Mouse (Mus musculus) limb, embryonic 15.5 days (tissue): ENCODE results near the gene Mri1. TPM values are rescaled to one million over a fixed set of nuclear protein-coding genes. Genes with fewer than 3 reads are reported as not detected.
A peak's percentile ranks its signal among the peaks of the same experiment; 100 is the strongest.

Experiments
- ATAC-seq: fragments of 200-750 bp; cut with Nextera tagmentation; 2 replicates; pipeline ENCODE4 v1.8.0; 2017; ENCODE audit warnings: low read depth, moderate TSS enrichment; ENCODE audit not compliant: insufficient number of reproducible peaks, low FRiP score, low TSS enrichment
- H3K27ac ChIP-seq: fragments of 300-500 bp; sonication (generic); 2 replicates; pipeline ENCODE4 v1.5.1; 2015; ENCODE audit warnings: moderate library complexity, mild to moderate bottlenecking, inconsistent platforms
- H3K27me3 ChIP-seq: fragments of 300-500 bp; sonication (generic); 2 replicates; pipeline ENCODE4 v1.6.1; 2015; ENCODE audit warnings: inconsistent platforms
- H3K36me3 ChIP-seq: fragments of 300-500 bp; sonication (generic); 2 replicates; pipeline ENCODE4 v1.6.1; 2015; ENCODE audit warnings: inconsistent platforms
- H3K4me1 ChIP-seq: fragments of 300-500 bp; sonication (generic); 2 replicates; pipeline ENCODE4 v1.6.1; 2015; ENCODE audit warnings: inconsistent platforms
- H3K4me2 ChIP-seq: fragments of 300-500 bp; sonication (generic); 2 replicates; pipeline ENCODE4 v1.6.1; 2015; ENCODE audit warnings: mild to moderate bottlenecking, inconsistent platforms
- H3K4me3 ChIP-seq: fragments of 300-500 bp; sonication (generic); 2 replicates; pipeline ENCODE4 v1.5.1; 2015; ENCODE audit warnings: mild to moderate bottlenecking, inconsistent platforms
- H3K9ac ChIP-seq: fragments of 300-500 bp; sonication (generic); 2 replicates; pipeline ENCODE4 v1.6.1; 2015; ENCODE audit warnings: inconsistent platforms
- H3K9me3 ChIP-seq: fragments of 300-500 bp; sonication (generic); 2 replicates; pipeline ENCODE4 v1.6.1; 2016; ENCODE audit warnings: inconsistent platforms
- WGBS: fragments of 180-500 bp; shearing (Covaris S2); methylation state at CpG from one replicate; pipeline ENCODE4 v1.1.7; 2015; 5-methylcytosine and 5-hydroxymethylcytosine counted together
- polyA plus RNA-seq: library from polyadenylated mRNA; unstranded; fragments of >200 nt; fragmentation: Nextera tagmentation; extraction: Ambion mirVana; gene quantifications from 2 replicates; pipeline ENCODE4 v1.2.1, GENCODE M21; 2015

Gene Mri1
- polyA plus RNA-seq, 1 experiment from 2014 or later = 62.0 TPM

- 18% methylated on average over 10 of the region's 10 CpGs for WGBS
- Histone ChIP-seq H3K4me3 (peak overlapping the region; percentile 93), H3K36me3 (peaks cover 28% of the 10 kb centered on the region), H3K27ac (0 out of 2 replicates have a peak overlapping the region, but pooled peaks have one; percentile 78), H3K9ac (peak overlapping the region; percentile 96), H3K4me1 (peaks cover 24% of the 10 kb centered on the region), H3K9me3 (no peaks in the 10 kb centered on the region), H3K4me2 (peak overlapping the region; percentile 66), H3K27me3 (no peaks in the 10 kb centered on the region)
- ATAC-seq = no peak
Measured at GRCm38 (mm10) chr8:84235746-84236409, 21.2 kb downstream of the Mri1 start.

DNA sequence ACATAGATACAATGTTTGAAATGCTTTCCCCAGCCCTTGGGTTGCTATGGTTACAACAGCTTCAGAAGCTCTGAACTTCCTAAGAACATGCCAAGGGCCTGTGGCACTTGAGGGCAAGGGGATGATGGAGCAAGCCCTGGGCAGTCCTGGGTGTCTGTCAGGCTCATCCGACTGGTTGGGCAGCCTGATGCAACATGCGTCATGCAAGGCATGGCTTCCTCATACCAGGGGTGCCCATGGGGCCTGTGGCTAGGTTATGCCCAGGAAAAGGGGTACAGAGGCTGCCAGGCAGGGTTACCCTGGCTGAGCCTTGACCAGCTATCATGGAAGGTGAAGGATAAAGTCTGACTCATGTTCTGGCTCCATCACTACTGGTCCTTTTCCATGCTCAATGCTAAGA is 24.1 kb downstream of the Mri1 start:
- H3K27me3 ChIP-seq = no peaks in the 10 kb centered on the region
- H3K36me3 ChIP-seq = peaks cover 56% of the 10 kb centered on the region
- no peak overlapping the region for H3K9ac ChIP-seq
- H3K4me1 ChIP-seq = peaks cover 23% of the 10 kb centered on the region
- H3K4me3 ChIP-seq = no peak overlapping the region
- WGBS = 73% methylated on average over 2 of the region's 2 CpGs
- H3K4me2 ChIP-seq = no peak overlapping the region
- H3K27ac ChIP-seq = no peak overlapping the region
- ATAC-seq = no peak
- no peaks in the 10 kb centered on the region for H3K9me3 ChIP-seq

DNA sequence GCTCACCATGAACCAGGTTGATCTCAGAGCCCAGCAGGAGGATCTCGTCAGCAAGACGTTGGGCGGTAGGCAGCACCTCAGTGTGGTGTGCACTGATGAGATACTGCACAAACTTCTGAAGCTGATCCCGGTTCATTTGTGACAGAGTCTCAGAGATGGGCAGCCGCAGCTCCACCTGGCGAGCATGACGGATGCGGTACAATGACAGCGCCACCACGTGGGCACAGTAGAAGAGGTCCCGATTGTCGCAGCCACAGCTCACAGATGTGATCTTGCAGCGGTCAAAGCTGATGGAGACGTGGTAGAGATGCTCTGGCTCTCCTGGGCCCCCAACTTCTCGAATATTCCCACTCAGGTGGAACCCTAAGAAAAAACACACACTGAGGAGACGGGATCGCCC is 26.4 kb downstream of the Mri1 start:
- Histone ChIP-seq H3K27me3 (no peaks in the 10 kb centered on the region), H3K4me1 (peaks cover 13% of the 10 kb centered on the region), H3K9me3 (no peaks in the 10 kb centered on the region), H3K9ac (no peak overlapping the region), H3K27ac (no peak overlapping the region), H3K4me3 (no peak overlapping the region), H3K36me3 (peaks cover 78% of the 10 kb centered on the region), H3K4me2 (no peak overlapping the region)
- WGBS = 77% methylated on average over 17 of the region's 17 CpGs
- no peak for ATAC-seq

GRCm38 (mm10) chr8:84223322-84224029 is 33.6 kb downstream of the Mri1 start:
- H3K4me3 ChIP-seq = no peak overlapping the region
- H3K27me3 ChIP-seq = no peaks in the 10 kb centered on the region
- no peak overlapping the region for H3K9ac ChIP-seq
- no peak overlapping the region for H3K4me2 ChIP-seq
- H3K36me3 ChIP-seq = peaks cover 96% of the 10 kb centered on the region
- H3K9me3 ChIP-seq = no peaks in the 10 kb centered on the region
- ATAC-seq = no peak
- no peak overlapping the region for H3K27ac ChIP-seq
- H3K4me1 ChIP-seq = no peaks in the 10 kb centered on the region
- 82% methylated on average over 21 of the region's 21 CpGs for WGBS

- H3K36me3 ChIP-seq = peaks cover 96% of the 10 kb centered on the region
- no peak for ATAC-seq
- H3K9ac ChIP-seq = no peak overlapping the region
- WGBS = 89% methylated on average over 9 of the region's 9 CpGs
- no peaks in the 10 kb centered on the region for H3K4me1 ChIP-seq
- H3K4me2 ChIP-seq = no peak overlapping the region
- H3K9me3 ChIP-seq = no peaks in the 10 kb centered on the region
- H3K27ac ChIP-seq = no peak overlapping the region
- no peak overlapping the region for H3K4me3 ChIP-seq
- H3K27me3 ChIP-seq = no peaks in the 10 kb centered on the region
Measured at GRCm38 (mm10) chr8:84222566-84223165, 34.5 kb downstream of the Mri1 start.

GRCm38 (mm10) chr8:84220105-84220504 is 37.0 kb downstream of the Mri1 start:
- Histone ChIP-seq H3K9ac (no peak overlapping the region), H3K4me1 (no peaks in the 10 kb centered on the region), H3K27me3 (no peaks in the 10 kb centered on the region), H3K36me3 (peaks cover 97% of the 10 kb centered on the region), H3K27ac (no peak overlapping the region), H3K4me3 (no peak overlapping the region), H3K4me2 (no peak overlapping the region), H3K9me3 (no peaks in the 10 kb centered on the region)
- 88% methylated on average over 7 of the region's 7 CpGs for whole genome bisulfite sequencing
- ATAC-seq = no peak

GRCm38 (mm10) chr8:84218143-84218542 is 39.0 kb downstream of the Mri1 start:
- H3K9ac ChIP-seq = no peak overlapping the region
- 93% methylated on average over 5 of the region's 5 CpGs for WGBS
- H3K4me1 ChIP-seq = no peaks in the 10 kb centered on the region
- no peaks in the 10 kb centered on the region for H3K9me3 ChIP-seq
- ATAC-seq = no peak
- no peak overlapping the region for H3K4me3 ChIP-seq
- peaks cover 96% of the 10 kb centered on the region for H3K36me3 ChIP-seq
- H3K27ac ChIP-seq = no peak overlapping the region
- no peak overlapping the region for H3K4me2 ChIP-seq
- H3K27me3 ChIP-seq = no peaks in the 10 kb centered on the region

DNA sequence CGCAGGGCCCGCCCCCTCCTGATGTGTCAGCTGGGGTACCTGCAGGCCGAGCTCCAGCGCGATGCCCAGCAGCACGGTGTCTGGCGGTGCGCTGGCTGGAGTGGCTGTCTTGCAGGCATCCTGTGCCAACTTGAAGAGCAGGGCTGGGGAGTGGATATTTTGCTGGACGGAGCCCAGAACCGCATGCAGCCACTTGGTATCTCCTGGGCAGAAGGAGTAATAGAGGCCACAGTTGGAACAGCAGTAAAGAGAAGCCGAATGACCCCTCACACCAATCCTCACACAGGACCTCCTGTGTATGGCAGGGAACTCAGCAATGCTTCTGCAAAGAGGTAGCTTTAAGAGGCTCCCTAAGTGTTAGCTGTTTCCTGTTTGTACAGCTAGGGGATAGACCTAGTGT is 39.9 kb downstream of the Mri1 start:
- 93% methylated on average over 11 of the region's 11 CpGs for WGBS
- Histone ChIP-seq H3K36me3 (peaks cover 96% of the 10 kb centered on the region), H3K9ac (no peak overlapping the region), H3K4me2 (no peak overlapping the region), H3K27ac (no peak overlapping the region), H3K9me3 (no peaks in the 10 kb centered on the region), H3K4me3 (no peak overlapping the region), H3K4me1 (no peaks in the 10 kb centered on the region), H3K27me3 (no peaks in the 10 kb centered on the region)
- ATAC-seq = no peak

GRCm38 (mm10) chr8:84213277-84213676 is 43.8 kb downstream of the Mri1 start:
- WGBS = 86% methylated on average over 4 of the region's 4 CpGs
- Histone ChIP-seq H3K36me3 (peaks cover 97% of the 10 kb centered on the region), H3K4me1 (peaks cover 20% of the 10 kb centered on the region), H3K27me3 (no peaks in the 10 kb centered on the region), H3K9ac (no peak overlapping the region), H3K4me3 (no peak overlapping the region), H3K27ac (no peak overlapping the region), H3K4me2 (no peak overlapping the region), H3K9me3 (no peaks in the 10 kb centered on the region)
- no peak for ATAC-seq

DNA sequence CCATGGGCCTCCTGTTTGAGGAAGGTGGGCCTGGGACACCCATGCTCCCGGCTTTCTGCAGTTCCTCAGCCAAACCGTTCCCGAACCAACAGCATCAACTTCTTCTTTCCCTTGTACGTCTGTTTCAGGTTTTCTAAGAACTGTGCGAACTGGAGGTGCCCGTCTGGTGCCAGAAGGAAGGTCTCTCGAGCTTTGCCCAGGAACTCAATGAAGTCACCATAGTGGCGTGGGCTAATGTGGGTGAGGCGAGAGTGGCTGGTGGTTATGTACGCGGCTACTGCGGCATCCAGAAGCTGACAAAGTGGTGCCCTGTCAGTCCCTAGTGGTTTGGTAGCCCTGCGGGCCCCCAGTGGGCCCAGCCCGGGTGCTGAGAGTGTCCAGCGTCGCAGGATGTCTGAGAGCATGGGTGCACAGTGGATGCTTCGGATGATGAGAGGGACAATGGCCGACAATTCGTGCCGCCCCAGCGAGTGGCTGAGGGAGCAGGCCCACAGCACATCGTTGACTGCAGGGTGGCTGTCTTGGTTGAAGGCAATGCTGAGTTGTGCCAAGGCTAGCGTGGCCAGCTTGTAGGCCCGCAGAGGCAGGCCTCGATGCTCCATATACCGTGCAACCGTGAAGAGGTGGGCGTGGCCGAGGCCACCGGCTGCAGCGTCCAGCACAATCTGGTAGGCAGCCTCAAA is 45.1 kb downstream of the Mri1 start:
- Histone ChIP-seq H3K9me3 (no peaks in the 10 kb centered on the region), H3K4me1 (peaks cover 32% of the 10 kb centered on the region), H3K9ac (no peak overlapping the region), H3K27ac (peak overlapping the region; percentile 7; the same call in 1 of the 2 replicates), H3K4me2 (no peak overlapping the region), H3K36me3 (peaks cover 93% of the 10 kb centered on the region), H3K4me3 (no peak overlapping the region), H3K27me3 (no peaks in the 10 kb centered on the region)
- 88% methylated on average over 31 of the region's 31 CpGs for WGBS
- ATAC-seq = no peak

DNA sequence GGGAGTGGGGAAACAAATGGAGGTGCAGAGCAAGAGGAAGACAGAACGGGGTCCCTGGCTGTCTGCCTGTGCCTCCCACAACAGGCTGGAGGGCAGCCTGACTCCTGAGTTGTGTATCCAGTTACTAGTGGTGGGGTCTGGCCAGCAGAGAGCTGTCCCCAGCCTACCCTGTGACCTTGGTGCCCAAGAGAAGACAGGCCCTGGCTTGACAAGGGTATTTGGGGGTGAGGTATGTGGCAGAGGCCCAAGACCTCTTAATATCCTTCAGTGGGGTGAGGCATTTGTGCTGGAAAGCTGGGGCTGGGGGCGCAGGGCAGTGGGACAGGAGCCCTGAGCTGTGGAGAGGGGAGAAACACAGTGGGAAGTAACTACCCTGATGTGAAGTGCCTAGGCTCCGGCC is 45.9 kb downstream of the Mri1 start:
- no peak for ATAC-seq
- no peaks in the 10 kb centered on the region for H3K27me3 ChIP-seq
- no peak overlapping the region for H3K4me2 ChIP-seq
- H3K4me1 ChIP-seq = peaks cover 33% of the 10 kb centered on the region
- peaks cover 90% of the 10 kb centered on the region for H3K36me3 ChIP-seq
- WGBS = 90% methylated on average over 3 of the region's 3 CpGs
- H3K4me3 ChIP-seq = no peak overlapping the region
- H3K9me3 ChIP-seq = no peaks in the 10 kb centered on the region
- H3K27ac ChIP-seq = peak overlapping the region; percentile 22; the same call in 1 of the 2 replicates
- H3K9ac ChIP-seq = 0 out of 2 replicates have a peak overlapping the region, but pooled peaks have one; percentile 10
